Mouse (Mus musculus): ENCODE data around the gene Aga.
A peak's percentile ranks its signal among the peaks of the same experiment; 100 is the strongest.
"Not testable (repeated sequence)": the region's sequence is repeated elsewhere in the genome, so short reads cannot be mapped to it uniquely, and the experiment has no call there.

The Aga gene

GRCm38 (mm10) chr8:53511551-53512127, at the start of gene Aga:
TSS of gene Aga (plus strand) at chr8:53511727.
- peak; percentile 98 for DNase-seq (ENCODE audit: low read depth)

GRCm38 (mm10) chr8:53489063-53489462, 22.5 kb upstream of the Aga start:
- DNase-seq (ENCODE audit: low read depth), result no peak

GRCm38 (mm10) chr8:53496216-53496615, 15.3 kb upstream of the Aga start:
- DNase-seq (ENCODE audit: low read depth), result no peak

- no peak for DNase-seq (ENCODE audit: low read depth)
Observed at GRCm38 (mm10) chr8:53496885-53497326, 14.6 kb upstream of the Aga start.

GRCm38 (mm10) chr8:53538049-53538448, 26.5 kb downstream of the Aga start:
- not testable (repeated sequence) for DNase-seq (ENCODE audit: low read depth)

GRCm38 (mm10) chr8:53539585-53539984, 28.1 kb downstream of the Aga start:
- DNase-seq (ENCODE audit: low read depth), result no peak

- no peak for DNase-seq (ENCODE audit: low read depth)
Observed at GRCm38 (mm10) chr8:53562441-53563040, 51.0 kb downstream of the Aga start.

GRCm38 (mm10) chr8:53566223-53566622, 54.7 kb downstream of the Aga start:
- DNase-seq (ENCODE audit: low read depth), result no peak
